Mouse (Mus musculus) right cerebral cortex, adult 2 months (tissue): ENCODE data around the gene Acbd4.

Experiments used
- DNase-seq, 2 experiments: peaks; one replicate each; pipeline ENCODE4 v3.0.0; 2021 to 2022; ENCODE audit warnings: low spot score in 2 of 2

The Acbd4 gene

DNA sequence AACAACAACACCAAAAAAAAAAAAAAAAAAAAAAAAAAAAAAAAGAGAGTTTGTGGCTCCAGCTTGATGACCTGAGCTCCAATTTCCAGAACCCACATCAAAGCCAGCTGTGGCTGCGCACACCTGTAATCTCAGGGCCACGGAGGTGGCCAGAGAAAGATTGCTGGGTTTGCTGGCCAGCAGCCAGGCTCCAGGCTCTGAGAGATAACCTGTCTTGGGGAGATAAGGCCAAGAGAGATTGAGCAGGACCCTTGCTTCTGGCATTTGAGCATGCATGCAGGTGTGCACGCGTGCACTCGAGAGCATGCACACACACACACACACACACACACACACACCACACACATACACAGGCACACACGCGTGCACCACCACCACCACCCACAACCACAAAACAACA lies 8.2 kb upstream of the Acbd4 start:
- no peak for DNase-seq

- no peak for DNase-seq
Observed at GRCm38 (mm10) chr11:103093862-103094833, 7.3 kb upstream of the Acbd4 start.

GRCm38 (mm10) chr11:103095107-103095670 lies 6.3 kb upstream of the Acbd4 start:
- no peak for DNase-seq

DNA sequence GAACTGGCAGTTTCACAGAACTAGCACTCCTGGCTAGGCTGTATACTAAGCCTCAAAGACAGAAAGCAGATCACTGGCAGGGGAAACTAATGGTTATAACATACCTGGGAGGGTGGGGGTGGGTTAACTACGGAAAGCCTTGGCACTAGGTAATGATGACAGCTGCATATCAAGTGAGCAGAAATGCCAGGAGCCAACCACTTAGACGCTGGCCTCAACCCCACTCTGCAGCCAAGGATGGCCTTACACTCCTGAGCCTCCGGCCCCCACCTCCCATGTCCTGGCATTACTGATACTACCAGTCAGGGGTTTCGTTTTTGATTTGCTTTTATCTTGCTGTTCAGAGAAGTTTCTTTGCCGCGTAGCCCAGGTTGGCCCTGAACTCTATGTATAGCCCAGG lies 5.7 kb upstream of the Acbd4 start:
- no peak for DNase-seq

DNA sequence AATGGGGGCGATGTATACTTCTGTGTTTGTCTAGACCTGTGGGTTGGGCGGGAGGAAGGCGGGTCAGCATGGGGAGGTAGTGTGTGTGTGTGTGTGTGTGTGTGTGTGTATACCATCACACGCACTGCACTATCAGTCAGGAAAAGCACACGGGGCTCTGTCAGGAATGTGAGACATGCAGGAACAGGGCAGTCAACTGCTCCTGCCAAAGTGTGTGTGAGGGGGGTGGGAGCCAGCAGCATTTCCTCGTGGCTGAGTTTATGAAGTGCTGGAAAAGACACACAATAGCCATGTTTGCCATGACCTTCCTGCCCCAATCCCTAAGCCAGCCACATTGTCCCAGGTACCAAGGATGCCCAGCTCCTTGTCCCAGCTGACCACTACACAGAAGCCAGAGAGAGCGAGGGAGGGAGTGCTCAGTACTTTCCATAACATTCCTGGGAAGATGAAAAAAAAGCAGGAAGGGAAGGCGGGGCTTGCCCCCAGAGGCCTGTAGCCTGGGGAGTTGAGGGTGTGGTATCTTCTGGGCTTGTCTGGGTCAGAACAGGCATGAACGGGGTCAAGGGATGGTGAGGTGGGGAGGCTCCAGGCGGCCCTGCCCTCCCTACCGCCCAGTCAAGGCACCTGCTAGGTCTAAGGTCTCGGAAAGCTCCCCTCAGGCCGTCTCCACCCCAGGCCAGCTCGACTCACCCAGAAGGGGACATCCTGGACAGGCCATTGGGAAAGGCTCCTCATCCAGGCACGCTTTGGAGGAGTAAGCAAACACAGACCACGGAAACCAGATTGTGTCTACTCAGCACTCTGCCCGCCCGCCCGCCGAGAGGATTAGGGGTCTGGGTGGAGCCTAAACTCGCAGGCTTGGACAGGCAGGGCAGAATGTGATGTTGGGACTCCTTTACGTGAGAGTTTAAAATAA lies 4.2 kb upstream of the Acbd4 start:
- no peak for DNase-seq

DNA sequence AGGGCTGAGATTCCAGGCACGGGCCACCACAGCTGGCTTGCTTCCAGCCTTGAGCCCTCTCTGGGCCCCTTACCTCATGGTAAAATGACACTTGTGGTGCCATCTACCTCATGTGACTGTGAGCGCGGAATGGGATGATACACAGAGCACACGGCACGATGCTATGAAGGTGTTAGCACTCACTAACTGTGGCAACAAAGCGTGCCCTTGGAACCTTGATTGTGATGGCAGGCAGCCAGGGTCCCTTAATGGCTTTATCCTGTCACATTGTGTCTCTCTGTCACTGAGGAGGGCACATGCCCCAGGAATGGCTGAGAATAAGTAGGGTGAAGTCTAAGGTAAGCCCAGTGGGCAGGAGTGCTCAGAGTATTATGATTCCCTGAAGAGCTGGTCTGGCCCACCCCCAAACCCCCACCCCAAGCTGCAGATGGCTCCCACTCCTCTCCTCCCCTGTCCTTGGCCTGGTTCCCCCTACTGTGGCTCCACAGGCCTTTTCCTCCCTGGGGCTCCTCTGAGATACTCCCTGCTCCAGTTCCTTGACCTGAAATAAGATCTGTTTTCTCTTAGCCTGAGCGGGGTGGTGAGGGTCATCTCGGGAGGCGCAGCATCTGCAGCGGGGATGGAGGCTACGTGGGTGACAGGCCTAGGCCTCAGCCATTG lies 2.8 kb upstream of the Acbd4 start:
- DNase-seq: no peak

DNA sequence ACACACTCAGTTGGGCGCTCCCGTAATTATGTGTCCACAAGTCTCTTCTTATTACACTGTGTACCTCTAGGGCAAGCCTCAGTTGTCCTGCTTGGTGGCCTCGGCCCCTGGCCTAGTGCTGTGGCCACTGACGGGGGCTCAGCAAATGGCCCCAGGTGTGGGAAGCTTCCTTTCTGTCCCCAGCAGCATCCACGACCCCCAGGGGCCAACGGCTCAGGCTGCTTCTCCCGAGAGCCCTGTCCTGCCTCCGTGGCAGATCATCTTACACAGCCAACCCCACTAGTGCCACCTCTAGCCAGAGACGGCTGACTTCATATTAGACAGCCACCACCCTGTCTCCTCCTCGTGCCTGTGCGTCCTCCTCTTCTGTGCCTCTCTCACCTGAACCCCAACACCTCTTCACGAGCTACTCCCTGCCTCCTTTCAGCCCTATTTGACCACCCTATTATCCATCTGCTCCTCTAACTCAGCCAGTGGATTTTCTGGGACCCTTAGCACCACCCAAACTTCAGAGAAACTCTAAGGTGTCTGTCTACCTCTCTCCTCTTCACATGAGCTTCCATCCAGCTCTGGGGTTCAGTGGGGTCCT lies 2.0 kb upstream of the Acbd4 start:
- DNase-seq: no peak

- DNase-seq: no peak
Observed at GRCm38 (mm10) chr11:103100361-103100760, 1.1 kb upstream of the Acbd4 start.

DNA sequence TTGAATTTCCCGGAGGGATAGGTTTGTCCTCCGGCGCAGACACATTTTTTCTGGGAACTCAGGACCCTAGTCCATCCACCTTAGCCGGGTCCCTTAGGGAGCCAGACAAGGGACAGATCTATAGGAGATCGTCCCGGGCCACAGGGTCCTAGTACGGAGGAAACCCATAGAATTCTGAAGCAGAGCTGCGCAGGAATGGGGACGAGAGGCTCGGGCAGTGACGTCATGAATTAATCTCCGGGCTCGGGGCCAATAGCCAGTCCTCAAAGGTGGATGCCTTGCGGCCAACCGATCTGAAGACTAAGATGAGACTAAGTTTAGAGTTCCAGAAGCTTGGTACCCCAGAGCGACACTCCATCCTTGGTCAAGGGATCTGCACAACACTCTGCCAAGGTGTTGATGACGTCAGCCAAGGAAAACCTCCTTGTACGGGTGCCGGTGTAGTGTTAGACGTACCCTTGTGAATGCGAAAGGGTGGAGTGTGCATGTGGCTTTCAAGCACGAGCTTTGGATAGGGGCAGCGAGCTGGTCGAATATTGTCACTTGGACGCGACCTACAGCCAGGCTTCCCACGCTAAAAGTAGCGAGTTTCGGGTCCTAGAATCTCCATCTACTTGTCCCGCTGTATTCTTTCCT lies 502 bp downstream of the Acbd4 start:
- peak; percentile 75 to 83 for DNase-seq

DNA sequence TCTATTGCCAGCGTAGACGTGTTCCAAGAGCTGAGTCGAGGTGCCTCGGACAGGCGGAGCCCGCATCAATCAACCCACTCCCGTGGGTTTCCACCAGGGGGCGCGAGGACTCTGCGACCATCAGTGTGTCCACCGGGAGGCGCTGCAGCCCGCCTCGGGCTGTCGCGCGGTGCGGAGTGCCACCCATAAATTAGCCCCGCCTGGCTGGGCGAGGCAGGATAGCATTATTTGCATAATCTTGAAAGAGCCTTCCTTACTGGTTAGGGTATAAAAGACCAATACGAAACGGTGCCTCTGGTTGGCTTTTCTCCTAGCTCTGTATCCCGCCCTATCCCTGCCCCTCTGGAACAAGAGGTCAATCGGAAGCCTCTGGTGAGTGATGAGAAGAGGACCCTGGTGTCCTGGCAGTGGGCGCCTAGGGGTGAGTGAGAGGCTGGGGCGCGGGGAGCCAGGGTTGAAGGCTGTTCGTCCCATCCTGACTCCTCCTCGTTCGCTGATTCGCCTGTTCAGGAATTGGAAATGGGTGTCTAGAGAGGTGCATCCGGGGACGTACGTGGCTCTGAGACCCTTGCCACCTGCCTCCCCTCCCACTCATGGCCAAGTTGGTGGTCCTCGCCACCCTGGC lies 1.4 kb downstream of the Acbd4 start:
- peak; percentile 97 to 98 for DNase-seq

DNA sequence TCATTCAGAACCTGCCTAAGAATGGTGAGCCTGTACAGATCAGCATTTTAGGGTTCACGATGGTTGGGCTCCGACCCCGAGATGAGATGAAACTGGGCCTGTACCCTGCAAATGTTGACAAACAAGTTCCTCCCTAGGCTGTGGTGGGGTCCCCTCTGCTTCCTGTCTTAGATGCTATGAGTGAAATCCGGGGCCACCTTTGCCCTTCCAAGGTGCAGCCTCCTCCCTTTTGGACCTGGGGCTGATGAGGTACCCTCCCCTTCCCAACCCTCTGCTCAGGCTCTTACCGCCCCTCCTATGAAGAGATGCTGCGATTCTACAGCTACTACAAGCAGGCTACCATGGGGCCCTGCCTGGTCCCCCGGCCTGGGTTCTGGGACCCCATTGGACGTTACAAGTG lies 2.1 kb downstream of the Acbd4 start:
- DNase-seq: no peak

DNA sequence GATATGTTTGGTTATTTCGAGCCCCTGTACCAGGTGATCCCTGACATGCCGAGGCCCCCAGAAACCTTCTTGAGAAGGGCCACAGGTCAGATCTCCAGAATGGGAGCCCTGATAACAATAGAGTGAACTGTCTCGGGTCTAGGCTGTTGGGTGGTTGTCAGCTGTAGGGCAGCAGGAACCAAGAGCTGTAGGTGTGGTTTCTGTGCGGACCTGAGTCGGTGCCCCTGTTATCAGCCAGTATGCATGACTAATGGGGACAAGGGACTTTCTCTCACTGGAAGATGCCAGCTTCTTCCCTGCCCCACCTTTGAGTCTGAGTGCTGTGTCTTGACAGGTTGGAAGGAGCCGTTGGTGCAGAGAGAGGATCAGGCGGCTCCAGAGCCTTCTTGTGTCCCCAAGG lies 3.0 kb downstream of the Acbd4 start:
- DNase-seq: no peak

DNA sequence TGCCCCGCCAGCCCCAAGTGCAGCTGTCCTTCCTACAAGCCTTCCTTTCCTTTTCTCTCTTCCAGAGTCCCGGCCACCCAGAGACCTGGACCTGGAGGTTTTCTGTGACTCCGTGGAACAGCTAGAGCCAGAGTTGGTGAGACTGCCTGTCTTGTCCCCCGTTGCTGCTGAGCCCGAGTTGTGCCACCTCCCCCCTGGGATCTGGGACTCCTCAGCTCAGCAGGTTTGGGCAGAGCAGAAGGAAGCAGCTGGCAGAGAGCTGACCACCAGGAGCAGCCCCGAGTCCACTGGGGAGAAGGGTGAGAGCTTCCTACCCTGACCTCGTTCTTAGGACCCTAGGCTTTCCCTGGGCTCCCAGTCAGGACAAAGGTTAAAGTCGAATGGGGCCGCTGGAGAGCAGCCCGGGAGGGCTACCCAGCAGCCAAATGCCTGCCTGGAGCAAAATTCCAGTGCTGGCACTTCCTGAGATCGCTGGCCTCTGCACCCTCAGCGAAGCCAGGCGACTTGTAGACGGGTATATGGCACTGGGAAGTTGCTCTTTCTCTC lies 3.8 kb downstream of the Acbd4 start:
- DNase-seq: no peak

GRCm38 (mm10) chr11:103105810-103106209 lies 4.3 kb downstream of the Acbd4 start:
- no peak for DNase-seq

DNA sequence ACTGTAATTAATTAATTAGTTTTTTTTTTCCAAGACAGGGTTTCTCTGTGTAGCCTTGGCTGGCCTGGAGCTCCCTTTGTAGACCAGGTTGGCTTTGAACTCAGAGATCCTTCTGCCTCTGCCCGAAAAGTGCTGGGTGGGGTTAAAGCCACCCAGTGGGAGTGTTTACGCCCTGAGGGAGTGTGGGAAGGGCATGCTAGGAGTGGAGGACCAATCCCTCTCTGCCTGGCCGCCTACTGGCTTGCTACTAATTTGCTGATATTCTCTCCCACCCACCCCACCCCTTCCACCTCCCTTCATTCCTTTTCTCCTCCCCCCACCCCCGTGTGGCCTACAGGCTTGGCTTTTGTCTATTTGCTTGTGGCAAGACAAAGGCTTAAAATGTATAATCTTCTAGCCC lies 4.9 kb downstream of the Acbd4 start:
- no peak for DNase-seq

- no peak for DNase-seq
Observed at GRCm38 (mm10) chr11:103111301-103111700, 9.8 kb downstream of the Acbd4 start.

DNA sequence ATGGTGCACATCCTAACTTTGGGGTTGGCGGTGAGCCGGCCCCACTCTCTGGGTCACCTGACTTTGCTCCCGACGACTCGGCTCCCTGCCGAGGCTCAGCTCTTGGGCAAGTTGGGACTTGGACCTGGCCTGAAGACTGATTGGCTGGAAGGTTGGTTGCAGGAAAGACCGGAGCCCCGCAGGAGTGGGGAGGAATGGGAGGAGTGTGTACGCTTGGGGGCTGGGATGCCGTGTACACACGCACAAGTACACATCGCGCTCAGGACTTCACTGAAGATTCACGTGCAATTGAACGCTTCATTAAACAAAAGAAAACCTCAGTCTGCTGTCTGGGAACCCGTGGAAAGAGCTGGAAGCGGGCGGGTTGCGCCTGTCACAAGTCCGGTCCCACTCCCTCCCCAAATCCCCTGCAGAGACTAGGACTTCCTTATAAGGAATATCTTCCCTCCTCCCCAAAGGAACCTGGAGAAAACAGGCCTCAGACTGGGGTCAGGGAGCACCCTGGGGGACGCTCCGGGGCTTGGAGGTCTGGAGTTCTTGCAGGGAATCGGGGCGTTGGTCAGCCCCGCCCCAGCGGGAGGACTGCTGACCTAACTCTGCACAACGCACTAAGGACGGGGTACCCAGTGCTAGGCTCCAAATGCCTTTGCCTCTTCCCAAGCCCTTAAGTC lies 10.5 kb downstream of the Acbd4 start:
- DNase-seq: peak in 1 of 2 experiments; percentile 24

GRCm38 (mm10) chr11:103112552-103112912 lies 11.1 kb downstream of the Acbd4 start:
- no peak for DNase-seq

- DNase-seq: no peak
Observed at GRCm38 (mm10) chr11:103113005-103113404, 11.5 kb downstream of the Acbd4 start.

DNA sequence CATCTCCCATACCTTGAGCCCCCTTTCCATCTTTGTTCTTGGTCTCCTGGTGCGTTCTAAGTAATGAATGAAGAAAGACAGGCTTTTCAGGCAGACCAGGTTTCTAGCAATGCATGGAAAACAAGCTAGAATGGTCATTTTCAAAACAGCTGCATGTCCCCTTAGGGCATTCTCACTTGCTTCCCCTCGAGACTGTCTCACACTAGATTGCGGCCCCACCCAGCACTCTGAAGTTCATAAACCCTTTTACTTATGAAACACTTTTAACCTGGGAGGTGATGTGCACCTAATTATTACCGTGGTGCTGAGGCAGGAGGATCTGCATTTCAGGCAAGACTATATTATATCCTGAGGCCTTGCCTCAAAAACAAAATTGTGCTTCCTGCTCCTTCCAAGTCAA lies 12.3 kb downstream of the Acbd4 start:
- no peak for DNase-seq
